Mouse (Mus musculus): ENCODE measurements at regions not wholly inside any gene's neighbourhood (a gene's known extent, or its start where the extent isn't known, plus 50 kb on each side); places are given as distances from the start of the nearest gene placed in this dataset.

DNA sequence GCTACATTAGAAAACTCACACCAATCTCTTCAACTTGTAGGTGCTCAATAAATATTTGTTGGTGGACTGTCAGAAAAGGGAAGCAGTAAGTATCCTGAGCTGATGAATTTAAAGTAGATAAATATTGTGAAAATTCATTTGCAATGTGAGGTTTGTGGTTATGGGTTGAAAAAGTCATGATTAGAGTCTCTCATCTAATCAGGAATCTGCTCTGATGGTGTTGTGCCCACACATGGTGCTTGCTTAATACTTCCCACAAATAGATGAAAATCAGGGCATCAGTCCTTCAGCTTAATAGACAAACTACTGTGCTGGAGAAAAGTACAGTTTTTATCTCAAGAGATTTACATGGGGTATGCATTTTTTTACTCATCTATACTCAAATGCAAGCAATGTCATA is 59.9 kb downstream of the S1pr1 start:
- DNase-seq (ENCODE audit: low read depth, low spot score): no peak

DNA sequence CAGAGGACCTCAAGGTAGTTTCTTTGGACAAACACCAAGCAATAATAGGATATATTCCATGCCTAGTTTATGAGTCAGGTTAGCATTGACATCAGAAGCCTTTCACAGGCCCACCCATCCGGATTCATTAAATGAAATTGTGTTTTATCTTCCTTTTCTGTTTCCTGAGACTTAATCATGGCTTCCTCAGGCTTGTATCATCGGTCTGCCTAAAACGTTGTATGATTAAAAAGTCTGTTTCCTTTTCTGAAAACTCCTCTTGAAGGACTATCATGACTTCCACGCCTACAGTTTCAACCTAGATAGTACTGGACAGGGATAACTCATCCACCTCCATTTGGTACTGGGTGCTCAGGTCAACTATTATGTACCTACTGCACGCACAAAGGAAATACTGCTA is 62.6 kb downstream of the S1pr1 start:
- DNase-seq (ENCODE audit: low read depth, low spot score): no peak

DNA sequence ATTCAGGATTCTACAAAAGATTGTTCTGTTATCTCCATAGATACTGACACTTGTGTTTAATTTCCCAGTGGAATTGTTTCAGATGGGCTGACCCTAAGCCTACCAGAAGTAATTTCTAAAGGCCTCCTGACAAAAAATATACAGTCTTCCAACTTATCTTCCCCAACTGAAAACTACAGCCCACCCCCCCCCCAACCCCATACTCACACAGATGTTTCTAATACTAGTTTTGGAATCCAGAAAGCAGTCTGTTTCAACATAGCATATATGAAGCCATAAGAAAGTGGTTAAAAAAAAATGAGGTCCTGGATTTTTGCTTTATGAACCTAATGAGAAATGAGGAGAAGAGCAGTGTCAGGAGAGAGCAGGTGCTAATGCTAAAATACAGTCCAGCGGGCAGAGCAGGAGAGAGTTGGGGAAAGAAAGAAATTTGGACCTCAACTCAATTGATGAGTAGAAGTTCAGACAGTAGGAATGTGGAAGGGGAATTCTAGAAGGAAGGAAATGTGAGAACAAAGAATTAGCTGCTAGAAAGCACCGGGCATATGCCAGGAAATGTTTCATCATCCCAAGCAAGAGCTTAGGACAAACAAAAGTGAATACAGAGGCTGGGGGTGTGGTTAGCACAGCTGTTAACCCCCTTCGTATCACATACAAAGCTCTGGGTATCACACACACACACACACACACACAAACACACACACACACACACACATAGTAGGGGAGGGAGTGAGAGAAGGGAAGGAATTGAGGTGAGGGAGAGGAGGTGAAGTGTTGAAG is 65.3 kb downstream of the S1pr1 start:
- no peak for DNase-seq (ENCODE audit: low read depth, low spot score)

DNA sequence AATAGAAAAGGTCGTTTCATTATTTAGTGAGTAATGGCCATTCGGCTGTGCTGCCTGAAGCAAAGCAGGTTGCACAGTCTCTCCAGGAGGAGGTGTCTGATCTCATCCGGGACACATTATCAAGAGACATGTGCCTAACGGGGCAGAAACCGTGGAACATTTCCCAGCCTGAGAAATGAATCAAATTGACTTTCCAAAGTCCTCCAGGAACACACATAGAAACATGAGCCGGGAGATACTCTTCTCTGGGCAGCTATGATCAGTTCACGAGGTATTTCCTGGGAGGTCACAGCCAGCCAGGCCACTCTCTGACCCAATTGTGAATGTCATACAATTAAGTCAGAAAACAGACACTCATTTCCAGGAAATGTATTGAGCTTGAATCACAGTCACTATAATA is 67.9 kb downstream of the S1pr1 start:
- DNase-seq (ENCODE audit: low read depth, low spot score): no peak

DNA sequence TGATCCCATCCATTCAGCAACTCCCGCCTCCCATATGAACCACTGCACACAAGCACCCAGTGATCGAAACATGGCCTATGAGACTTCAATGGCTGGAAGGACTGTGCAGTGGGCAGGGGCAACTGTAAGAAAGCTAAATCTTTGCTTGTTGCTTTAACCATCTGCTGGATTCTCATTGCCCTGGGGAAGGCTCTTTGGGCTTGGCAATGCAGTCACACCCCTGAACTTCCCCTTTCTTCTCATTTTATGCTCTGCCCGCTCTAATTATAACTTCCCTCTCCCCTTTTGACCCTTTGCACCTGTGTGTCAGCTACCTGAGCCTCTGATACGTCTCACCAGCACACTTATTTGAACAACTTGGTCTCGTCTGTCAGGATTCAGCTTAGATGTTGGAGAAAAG is 70.6 kb downstream of the S1pr1 start:
- no peak for DNase-seq (ENCODE audit: low read depth, low spot score)

DNA sequence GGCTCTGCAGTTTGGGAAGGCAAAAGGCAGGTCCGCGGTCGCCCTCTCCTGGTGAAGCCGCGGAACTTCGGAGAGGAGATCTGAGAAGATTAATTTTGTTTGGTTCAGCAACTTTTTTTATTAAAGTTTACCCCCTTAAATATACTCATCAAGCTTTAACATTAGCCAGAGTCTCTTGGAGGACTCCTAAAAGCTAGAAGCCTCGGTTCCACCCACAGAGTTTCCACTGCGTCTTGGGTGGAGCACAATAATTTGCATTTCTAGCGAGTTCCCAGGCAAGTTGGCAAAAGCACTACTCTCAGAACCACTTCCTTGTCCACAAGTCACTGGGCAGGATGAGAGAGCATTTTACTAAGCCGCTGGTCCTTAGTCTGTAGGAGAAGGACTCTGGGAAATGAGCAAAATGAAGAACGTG is 72.0 kb downstream of the S1pr1 start:
- peak; percentile 39 for DNase-seq (ENCODE audit: low read depth, low spot score)

DNA sequence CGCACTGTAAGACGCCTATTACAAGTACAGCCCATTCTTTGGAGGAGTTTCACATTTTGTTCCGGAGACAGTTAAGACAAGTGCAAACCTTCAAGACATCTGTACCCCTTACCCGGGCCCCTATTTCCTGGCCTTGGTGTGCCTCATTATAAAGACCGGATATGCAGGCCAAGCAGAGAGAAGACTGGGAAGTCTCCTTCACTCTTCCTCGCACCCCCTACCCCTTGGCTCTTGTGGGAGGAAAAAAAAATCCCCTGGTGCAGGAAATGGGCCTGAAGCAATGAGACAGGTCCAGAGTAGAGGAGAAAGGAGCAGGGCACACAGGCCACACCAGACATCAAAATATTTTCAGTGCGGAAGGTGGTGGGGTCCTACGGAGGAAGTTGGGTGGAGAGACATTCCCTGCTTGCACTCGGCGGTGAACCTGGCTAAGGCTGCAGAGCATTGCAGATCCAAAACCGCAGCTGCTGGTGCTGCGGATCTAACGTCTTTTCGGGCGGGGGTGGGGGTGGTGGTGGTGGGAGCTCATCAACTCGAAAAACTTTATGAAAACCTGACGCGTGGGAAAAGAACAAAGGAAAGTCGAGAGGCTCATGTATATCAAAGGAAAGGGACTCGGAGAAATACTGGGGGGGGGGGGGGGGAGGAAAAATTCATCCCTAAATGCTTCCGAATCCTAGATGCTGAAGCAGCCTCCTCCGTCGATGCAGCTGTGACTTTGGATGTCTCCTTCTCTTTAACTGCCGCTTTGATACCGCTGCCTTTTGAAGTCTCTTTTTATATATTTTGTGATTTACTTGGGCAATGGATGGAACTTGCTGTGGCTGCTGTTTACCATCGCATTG is 72.6 kb downstream of the S1pr1 start:
- no peak for DNase-seq (ENCODE audit: low read depth, low spot score)

DNA sequence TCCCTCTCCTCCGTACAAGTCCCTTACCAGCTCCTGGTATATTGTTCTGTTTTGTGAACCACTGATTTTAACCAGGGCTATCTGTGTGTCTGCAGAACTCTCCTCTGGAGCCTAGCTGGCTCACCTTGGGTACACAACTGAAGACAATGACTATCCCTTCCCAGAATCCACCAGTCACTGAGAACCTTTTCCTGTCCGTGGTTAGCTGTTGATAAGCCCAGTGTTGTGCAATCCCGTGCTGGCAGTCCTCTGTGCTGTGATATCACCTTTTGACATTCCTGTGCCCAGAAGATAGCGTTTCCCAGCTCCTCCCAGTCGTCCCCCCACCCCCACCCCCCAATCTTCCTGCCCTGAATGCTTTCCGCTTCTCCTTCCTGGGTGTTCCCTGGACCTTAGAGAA is 73.5 kb downstream of the S1pr1 start:
- DNase-seq (ENCODE audit: low read depth, low spot score): no peak

DNA sequence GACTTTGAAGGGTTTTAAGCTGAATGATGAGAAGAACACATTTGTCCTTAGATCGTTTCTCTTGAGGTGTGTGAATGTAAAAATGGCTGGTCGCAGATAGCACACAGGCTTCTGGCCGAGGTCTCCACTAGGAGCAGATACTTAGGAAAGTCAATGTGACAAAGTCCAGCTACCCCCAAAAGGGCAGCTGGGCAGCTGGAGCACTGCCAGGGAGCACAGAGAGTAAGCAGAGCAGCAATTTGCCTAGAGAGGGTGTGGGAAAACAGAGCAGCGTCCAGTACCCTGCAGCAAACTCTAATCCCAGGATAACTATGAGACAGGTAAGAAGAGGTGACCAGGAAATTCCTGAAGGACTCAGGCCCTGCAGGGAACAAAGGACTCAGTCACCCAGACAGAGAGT is 79.4 kb downstream of the S1pr1 start:
- no peak for DNase-seq (ENCODE audit: low read depth, low spot score)

DNA sequence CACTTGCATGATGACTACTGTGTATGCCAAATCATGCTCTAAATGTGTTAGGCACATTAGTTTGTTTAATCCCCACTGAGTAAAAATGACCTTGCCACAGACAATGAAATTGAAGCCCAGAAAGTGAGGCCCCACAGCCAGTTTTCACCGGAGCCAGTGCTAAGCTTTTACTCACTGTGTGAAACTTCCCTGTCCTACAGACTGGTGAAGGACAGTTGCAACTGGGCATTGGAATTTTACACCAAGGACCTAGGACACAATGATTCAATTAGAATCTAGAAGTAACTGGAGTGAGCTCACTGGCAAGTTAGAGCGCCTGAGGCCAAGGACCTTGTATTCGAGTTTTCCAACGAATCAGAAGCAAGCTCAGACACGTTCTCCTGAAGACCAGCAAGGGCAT is 79.8 kb downstream of the S1pr1 start:
- DNase-seq (ENCODE audit: low read depth, low spot score): no peak

DNA sequence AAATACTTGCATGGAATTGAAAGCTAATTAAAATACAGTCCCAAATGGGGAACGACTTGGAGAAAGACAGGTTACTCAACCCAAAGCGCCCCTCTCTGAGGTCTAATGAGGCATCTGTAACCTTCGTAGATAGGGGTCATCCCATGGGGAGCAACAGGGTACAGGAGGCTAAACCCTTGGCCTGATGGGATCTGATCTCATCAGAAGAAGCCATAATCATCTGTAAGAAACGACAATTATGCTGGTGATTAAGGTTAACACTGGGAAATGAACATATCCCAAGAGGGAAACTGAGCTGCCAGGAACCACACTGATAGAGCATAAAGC is 82.5 kb downstream of the S1pr1 start:
- no peak for DNase-seq (ENCODE audit: low read depth, low spot score)

DNA sequence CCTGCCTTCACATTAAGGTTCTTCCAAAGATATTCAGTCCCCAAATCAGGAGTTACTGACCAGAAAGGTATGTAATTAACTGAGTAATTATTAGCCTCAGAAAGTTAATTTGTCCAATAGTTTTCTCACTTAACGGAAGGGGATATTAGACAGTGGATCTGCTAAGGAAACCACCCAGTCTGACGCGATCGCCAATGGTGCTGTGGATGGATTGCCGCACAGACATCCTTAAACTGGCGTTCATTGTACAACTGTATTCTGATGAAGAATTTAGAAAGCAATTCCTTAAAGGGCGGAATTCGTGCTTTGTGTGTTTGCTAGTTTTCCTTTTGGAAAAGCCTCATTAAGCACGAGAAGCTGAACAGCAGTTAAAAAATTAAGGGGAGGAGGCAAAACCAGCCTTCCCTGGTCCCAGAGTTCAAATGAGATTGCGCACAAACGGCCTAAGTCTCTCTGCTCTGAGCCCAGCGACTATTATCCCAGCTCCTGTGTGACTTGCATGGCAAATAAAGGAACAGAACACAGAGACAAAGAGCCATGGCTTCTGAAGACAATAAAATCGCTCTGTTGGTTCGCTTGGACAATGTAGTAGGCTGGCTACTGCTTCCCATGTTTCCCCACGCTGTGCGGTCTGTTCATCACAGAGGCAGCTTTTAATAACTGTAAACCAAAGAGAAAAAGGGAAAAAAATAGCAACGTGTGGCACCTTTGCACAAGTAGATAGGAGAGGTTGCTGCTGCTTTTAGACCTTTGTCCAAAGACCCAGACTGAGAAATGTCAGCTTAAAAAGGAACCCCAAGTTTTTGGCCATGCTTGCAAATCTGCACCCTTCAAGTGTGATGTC is 83.1 kb downstream of the S1pr1 start:
- DNase-seq (ENCODE audit: low read depth, low spot score): no peak

DNA sequence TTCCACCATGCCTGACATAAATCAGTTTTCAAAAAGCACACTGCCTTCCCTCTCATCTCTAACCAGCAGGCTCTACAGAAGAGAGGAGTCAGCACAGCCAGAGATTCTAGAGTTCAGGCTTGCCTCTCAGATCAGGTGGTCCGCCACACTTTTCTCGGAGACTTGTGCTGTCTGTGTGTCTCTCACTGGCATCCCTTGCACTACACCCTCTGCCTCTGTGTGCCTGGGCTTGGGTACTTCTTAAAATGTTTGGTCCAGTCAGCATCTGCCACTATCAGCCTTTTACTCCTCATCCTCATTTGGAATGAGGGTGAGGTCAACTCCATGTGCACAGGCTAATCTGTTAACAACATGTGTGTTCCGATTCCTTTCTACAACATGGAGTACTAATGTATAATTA is 92.0 kb downstream of the S1pr1 start:
- no peak for DNase-seq (ENCODE audit: low read depth, low spot score)

DNA sequence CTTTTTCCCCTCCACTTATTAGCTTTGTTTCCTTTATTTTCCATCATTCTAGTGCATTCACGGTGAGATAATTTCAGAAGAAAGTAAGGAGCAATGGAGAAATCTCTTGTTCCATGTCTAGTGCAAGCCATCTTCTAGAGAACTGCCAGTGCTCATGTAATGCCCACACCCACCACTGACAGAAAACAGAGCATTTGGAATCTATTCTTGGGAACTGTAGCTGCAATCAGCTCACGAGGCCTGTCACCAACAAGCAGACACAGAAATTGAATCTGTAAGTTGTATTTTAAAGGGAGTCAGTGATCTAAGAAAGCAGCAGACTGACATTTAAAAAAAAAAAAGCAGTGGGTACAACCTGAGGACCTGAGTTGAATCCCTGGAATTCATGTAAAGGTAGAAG is 92.6 kb downstream of the S1pr1 start:
- DNase-seq (ENCODE audit: low read depth, low spot score): no peak

DNA sequence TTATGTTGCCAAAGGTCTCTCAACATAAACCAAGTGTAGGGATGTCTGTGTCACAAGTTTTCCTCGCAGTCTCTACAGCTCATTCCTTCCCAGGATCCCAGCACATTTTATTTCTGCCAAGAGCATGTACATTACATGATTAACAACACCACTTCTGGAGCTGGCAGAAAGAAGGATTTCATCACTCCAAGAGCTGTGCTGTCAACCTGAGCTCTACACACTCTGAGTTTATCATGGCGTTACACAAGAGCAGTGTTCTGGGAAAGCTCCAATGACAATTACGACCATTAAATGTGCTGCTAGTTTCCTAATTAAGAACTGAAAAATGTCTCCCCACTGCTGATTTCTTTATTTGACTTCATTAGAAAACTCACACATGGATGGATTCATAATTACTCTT is 94.9 kb downstream of the S1pr1 start:
- no peak for DNase-seq (ENCODE audit: low read depth, low spot score)

DNA sequence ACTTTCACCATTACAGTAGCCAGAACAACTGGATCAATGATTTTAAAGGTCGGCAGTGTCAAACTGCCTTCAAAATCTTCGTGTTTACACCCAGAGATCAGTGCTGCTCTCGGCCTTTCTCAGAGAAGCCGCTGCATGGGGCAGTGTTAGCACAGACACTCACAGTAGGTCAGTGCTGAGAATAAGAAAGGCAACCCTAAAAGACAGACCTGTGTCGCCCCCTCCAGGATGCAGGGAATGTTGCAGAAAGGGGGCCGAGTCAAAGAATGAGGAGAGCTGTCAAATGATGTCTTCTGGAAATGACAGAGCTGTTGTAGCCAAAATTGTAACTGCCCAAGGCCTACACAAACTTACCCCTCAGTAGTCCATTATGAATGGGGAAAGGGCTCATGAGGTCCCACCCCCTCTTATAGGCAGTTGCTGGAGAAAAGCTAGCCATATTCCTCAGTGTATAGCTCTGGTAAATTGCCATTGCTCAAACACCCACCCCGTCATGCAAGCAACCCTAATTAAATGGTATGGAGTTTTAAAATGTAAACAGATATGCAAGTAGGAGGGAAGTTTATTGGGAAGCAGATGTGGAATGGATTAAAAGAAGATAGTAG is 98.8 kb downstream of the S1pr1 start:
- DNase-seq (ENCODE audit: low read depth, low spot score): no peak

DNA sequence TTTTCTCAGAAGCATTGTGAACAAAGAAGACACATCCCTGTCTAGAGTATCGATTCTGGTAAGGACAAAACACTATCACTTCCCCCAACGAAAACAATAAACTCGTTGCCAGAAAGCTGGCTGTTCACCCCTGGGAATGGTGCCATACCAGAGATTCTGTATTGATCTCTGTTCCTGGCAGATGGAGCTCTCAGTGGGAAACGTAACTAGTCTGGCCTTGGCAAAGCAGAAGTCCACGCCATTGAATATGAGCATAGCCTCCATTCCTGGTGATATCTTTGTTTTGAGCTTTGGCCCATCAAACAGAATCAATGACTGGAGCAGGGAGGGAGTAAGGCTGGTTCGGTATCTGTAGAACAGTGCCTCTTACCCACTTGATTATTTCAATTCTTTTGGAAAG is 102.0 kb downstream of the S1pr1 start:
- no peak for DNase-seq (ENCODE audit: low read depth, low spot score)

DNA sequence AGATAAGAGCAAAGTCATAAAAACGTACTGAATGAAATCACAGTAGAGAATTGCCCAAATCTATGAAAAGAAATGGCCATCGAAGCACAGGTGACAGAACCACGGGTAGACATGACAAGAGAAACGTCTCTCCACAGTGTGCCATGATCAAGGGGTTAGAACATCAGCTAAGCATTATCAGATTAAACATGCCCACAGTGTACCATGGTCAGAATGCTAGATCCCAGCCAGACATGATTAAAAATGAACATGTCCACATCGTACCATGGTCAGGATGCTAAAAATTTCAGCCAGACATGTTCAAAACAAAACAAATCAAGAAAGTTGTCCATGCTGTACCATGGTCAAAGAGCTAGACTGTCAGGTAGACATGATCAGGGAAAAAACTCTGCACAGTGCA is 106.8 kb downstream of the S1pr1 start:
- no peak for DNase-seq (ENCODE audit: low read depth, low spot score)

DNA sequence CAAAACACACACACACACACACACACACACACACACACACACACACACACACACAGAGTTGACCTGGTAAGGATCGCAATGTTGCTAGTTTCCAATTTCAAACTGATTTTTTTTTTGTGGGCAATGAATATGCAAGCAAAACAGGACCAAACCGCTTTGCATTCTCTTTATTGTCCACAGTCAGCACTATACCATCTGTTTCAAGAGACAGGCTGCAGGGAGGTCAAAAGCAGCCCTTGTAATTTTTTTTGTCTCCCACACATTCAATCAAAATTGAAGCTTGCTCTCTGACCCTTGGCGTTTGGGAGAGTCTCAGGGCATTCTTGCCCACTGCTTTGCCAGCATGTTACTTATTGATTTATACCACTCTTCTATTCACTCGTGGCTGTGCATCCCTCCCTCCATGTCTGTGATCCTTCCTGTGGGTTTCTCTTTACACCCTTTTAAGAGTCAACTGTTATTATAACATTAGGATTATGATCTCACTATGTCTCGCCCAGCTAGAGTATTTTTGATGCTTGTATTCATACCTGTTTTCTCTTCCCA is 110.1 kb downstream of the S1pr1 start:
- DNase-seq (ENCODE audit: low read depth, low spot score): no peak

DNA sequence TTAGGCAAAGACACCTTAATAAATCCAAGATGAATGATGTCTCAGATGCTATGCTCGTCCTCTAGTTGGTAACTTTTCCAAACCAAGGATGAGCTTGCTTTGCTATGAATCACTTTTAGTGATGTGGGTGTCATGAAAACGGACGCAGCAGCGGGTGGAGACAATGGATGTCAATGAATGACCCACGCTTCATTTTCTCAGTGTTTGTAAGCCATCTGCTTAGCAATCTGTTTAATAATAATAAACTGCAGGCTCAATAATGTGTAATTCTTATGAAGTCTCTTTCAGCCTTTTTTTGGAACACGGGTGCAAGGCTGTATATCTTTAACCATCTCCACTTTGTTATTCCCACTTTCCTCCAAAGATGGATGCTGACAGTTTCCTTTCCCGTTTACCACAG is 110.6 kb downstream of the S1pr1 start:
- no peak for DNase-seq (ENCODE audit: low read depth, low spot score)

DNA sequence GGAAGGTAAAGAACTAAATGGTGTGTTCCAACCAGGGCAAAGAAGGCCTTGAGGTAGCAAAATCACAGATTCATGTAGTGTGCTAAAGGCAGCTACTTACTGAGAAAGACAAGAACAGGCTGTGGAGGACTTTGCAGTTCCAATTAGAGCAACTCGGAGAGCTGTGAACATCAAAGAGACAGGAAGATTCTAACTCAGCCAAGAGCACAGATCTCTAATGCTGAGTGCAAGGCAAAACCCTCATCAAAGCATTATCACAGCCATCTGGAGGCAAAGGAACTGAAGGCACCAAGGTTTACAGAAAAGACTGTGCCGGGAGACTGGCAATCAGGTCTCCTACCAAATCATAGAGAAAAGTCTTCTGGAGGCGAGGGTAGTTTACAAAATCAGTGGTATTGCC is 111.1 kb downstream of the S1pr1 start:
- DNase-seq (ENCODE audit: low read depth, low spot score): no peak

DNA sequence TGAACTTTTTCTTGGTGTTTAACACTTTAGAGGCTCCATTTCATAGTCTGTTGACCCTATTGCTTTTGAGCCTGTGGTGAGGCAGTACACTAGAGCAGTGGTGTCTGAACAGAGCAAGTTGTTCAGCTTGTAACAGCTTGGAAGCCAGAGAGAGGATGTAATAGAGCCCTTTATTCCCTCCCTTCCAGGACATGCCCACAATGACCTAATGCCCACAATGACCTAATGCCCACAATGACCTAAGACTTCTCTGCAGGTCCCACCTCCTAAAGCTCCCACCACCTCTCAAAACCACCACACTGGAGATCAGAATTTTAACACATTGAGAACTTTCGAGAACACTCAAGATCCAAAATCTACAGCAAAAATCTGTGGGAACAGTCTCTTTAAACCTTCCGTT is 115.6 kb downstream of the S1pr1 start:
- DNase-seq (ENCODE audit: low read depth, low spot score): no peak

Data from skeletal muscle tissue, adult 2 months (tissue).